Mouse (Mus musculus) neutrophil, adult 65 days (primary cell): Measurements from ENCODE around the gene Fcrla. TPM values are rescaled to one million over a fixed set of nuclear protein-coding genes. Genes with fewer than 3 reads are reported as not detected.

ENCODE experiments used
- total RNA-seq: library from RNA; stranded (reverse); gene quantifications from 2 replicates; pipeline ENCODE4 v1.2.4, GENCODE M21; 2023

Fcrla gene
- 1.3 and 10.1 TPM in 2 replicates for total RNA-seq

DNA sequence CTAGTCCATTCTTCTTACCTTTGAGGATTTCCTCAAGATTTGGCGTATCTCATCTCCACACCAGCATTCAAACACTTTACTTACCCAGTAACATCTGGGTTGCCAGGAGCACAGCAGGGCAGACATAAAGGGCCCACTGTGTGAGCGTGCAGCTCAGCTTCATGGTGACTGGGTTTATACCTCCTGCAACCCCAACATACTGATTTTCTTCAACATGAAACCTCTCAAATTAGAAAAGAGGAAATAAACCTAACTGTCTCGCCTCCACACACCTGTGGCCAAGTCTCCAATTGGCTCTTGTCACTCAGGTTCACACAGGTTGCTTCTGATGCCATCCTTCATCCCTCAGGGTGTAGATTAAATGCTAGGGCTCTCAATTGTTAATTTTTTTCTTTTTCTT lies at the start of gene Fcrla:
Gene Fcrla, minus strand, starts transcription at position 206 of the 400 bp plus-strand sequence.

GRCm38 (mm10) chr1:170976447-170976846 lies 49.1 kb upstream of the Fcrla start, which contains the start of gene Fcgr2b:
Fcgr2b (minus strand) TSS chr1:170976547.

GRCm38 (mm10) chr1:170912891-170913615 lies 14.3 kb downstream of the Fcrla start, which contains the start of gene Fcrlb:
Fcrlb (minus strand) TSS chr1:170912941.

DNA sequence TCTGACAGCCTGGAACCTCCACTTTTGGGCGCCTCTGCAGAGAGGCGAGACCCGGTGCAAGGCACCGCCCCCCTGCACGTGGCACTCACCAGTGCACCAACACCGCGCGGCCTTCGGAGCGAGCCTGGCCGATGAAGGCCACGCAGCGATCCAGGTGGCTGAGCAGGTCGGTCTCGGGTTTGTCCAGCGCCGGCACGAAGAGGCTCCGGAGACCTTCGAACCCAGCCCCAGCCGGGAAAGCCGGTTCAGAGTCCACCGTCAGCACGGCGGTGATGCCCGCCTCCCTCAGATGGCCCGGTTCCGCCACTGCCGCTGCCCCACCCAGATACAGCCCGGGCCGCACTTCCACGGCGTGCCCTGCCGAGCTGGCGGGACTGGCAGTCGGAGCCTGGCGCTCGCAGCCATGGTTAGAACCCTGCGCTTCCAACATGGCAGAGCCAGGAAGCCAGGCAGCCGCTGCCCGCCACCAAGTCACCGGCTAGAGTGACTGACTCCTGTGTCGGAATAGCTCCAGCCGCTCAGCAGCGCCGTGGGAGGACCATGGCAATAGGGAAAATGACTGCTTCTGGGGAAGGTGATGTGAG lies 42.3 kb downstream of the Fcrla start, which contains the start of the genes Gm26620 and Dusp12:
Gene Gm26620, plus strand, starts transcription at position 88 of the 584 bp plus-strand sequence.
Gene Dusp12, minus strand, starts transcription at position 563 of the 584 bp plus-strand sequence.

GRCm38 (mm10) chr1:170867691-170868105 lies 59.7 kb downstream of the Fcrla start, which contains the start of gene Atf6:
Atf6 (minus strand) TSS chr1:170867771.

Other genes starting within 250 kb of the Fcrla start
- gene Atf6, start 59.8 kb downstream of the Fcrla start, total RNA-seq = 21.0 and 23.9 TPM in 2 replicates
- 0.82 and 1.4 TPM in 2 replicates for gene Gm26620, start 42.5 kb downstream of the Fcrla start, total RNA-seq
- 2.7 and 3.2 TPM in 2 replicates for gene Dusp12, start 42.0 kb downstream of the Fcrla start, total RNA-seq
- gene Fcrlb, start 14.6 kb downstream of the Fcrla start, total RNA-seq = not detected in 2 replicates
- 82.5 and 95.9 TPM in 2 replicates for gene Fcgr2b, start 49.0 kb upstream of the Fcrla start, total RNA-seq
- 59.5 and 102 TPM in 2 replicates for gene Fcgr4, start 91.3 kb upstream of the Fcrla start, total RNA-seq
- 422 and 510 TPM in 2 replicates for gene Fcgr3, start 137.4 kb upstream of the Fcrla start, total RNA-seq
- gene Cfap126, start 186.3 kb upstream of the Fcrla start, total RNA-seq = 0.91 TPM in 1 of 2 replicates, not detected in the other
- gene Sdhc, start 223.0 kb upstream of the Fcrla start, total RNA-seq = 70.1 and 76.7 TPM in 2 replicates
- not detected in 2 replicates for gene Mpz, start 223.1 kb upstream of the Fcrla start, total RNA-seq